Mouse (Mus musculus): ENCODE data around the gene Lpcat4. TPM values are rescaled to one million over a fixed set of nuclear protein-coding genes. Genes with fewer than 3 reads are reported as not detected.

Lpcat4 gene
- 112 TPM for polyA plus RNA-seq (2017; shearing (Covaris generic))

DNA sequence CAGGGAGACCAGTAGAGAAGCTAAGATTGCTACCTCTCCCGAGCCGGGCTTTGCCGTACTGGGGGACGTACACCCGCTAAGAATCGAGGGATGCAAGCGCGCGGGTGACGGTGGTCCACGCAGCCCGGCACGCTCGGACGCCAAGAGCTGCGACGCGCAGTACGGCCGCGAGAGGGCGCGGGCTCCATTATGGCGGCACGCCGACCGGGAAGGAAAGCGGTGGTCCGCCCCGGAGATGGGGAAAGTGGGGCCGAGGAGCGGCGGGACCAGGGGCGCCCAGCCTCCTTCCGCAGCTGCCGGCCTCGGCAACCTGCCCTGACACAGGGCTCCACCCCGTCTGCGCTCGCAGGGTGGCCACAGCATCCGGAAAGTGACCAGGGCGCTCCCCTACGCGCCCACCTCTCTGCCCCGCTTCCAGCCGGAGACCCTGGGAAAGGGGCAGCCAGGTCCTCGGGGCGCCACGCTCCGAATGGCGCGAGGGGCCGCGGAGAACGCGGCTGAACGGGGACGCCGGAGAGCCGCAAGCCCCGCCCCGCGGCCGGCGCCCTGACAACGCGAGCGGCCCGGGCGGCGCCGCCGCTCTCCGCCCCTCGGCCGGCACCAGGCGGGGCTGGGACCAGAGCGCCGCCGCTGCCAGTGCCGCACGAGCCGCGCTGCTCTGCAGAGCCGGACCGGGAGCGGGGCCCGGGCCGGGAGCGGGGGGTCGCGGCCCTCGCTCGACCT lies at the start of gene Lpcat4:
TSS of gene Lpcat4 (plus strand) at position 257 of the 723 bp plus-strand sequence.

GRCm38 (mm10) chr2:112259241-112259962 lies 20.1 kb downstream of the Lpcat4 start, which contains the start of gene Nutm1:
TSS of gene Nutm1 (minus strand) at chr2:112259291.

DNA sequence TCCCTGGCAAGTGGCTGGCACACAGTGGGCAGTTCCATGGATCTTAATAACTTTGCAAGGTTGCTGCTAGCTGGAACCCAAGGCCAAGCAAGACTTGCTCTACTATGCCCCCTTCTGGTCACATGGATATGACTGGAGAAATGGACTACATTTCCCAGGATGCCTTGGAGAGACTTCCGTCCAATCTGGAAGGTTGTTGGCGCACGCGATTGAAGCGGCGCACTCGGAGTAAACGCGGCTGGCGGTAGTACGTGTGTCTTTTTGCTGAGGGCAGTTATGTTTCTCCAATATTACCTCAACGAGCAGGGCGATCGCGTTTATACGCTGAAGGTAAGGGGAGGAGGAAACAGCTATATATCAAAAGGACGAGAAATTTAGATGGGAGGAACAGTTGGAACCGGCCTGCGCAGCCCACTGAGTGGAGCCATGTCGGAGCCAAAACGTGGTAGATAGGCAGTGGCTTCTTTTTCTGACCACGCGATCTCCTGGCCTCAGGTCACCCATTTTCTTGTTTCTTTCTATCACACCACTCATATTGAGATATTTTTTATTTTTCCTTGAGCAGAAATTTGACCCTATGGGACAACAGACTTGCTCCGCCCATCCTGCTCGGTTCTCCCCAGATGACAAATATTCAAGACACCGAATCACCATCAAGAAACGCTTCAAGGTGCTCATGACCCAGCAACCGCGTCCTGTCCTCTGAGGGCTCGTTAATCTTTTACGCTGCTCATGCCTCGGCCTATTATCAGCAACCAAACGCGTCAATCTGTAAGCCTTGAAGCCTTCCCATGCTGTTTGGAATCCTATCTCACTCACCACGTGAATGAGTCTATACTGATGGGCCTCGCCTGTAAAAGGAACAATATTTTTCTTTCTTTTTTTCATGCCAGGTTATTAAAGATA lies 22.7 kb downstream of the Lpcat4 start, which contains the start of gene Nop10:
TSS of gene Nop10 (plus strand) at position 179 of the 906 bp plus-strand sequence.

GRCm38 (mm10) chr2:112265448-112266241 lies 26.4 kb downstream of the Lpcat4 start, which contains the start of gene Slc12a6:
TSS of gene Slc12a6 (plus strand) at chr2:112265825.

GRCm38 (mm10) chr2:112266242-112266592 lies 26.9 kb downstream of the Lpcat4 start, which contains the start of gene Gm21985:
TSS of gene Gm21985 (plus strand) at chr2:112266314.

Other genes starting within 250 kb of the Lpcat4 start
- not detected for gene Olfr1309, start 249.2 kb upstream of the Lpcat4 start, polyA plus RNA-seq (2017; shearing (Covaris generic))
- not detected for gene Olfr1310, start 226.8 kb upstream of the Lpcat4 start, polyA plus RNA-seq (2017; shearing (Covaris generic))
- gene Olfr1311, start 215.1 kb upstream of the Lpcat4 start, polyA plus RNA-seq (2017; shearing (Covaris generic)), result not detected
- gene Olfr1312, start 189.2 kb upstream of the Lpcat4 start, polyA plus RNA-seq (2017; shearing (Covaris generic)), result 0.23 TPM
- gene Olfr1313, start 161.6 kb upstream of the Lpcat4 start, polyA plus RNA-seq (2017; shearing (Covaris generic)), result not detected
- not detected for gene Olfr1314, start 142.7 kb upstream of the Lpcat4 start, polyA plus RNA-seq (2017; shearing (Covaris generic))
- not detected for gene Olfr1315-ps1, start 124.0 kb upstream of the Lpcat4 start, polyA plus RNA-seq (2017; shearing (Covaris generic))
- gene Olfr1316, start 104.5 kb upstream of the Lpcat4 start, polyA plus RNA-seq (2017; shearing (Covaris generic)), result not detected
- gene Olfr1317, start 99.1 kb upstream of the Lpcat4 start, polyA plus RNA-seq (2017; shearing (Covaris generic)), result not detected
- not detected for gene Olfr1318, start 85.3 kb upstream of the Lpcat4 start, polyA plus RNA-seq (2017; shearing (Covaris generic))
- gene Nutm1, start 19.8 kb downstream of the Lpcat4 start, polyA plus RNA-seq (2017; shearing (Covaris generic)), result 0.50 TPM
- gene Nop10, start 22.5 kb downstream of the Lpcat4 start, polyA plus RNA-seq (2017; shearing (Covaris generic)), result 129 TPM
- gene Slc12a6, start 26.4 kb downstream of the Lpcat4 start, polyA plus RNA-seq (2017; shearing (Covaris generic)), result 37.6 TPM
- gene Gm21985, start 26.8 kb downstream of the Lpcat4 start, polyA plus RNA-seq (2017; shearing (Covaris generic)), result not detected
- 59.0 TPM for gene Emc4, start 128.6 kb downstream of the Lpcat4 start, polyA plus RNA-seq (2017; shearing (Covaris generic))
- 17.6 TPM for gene Katnbl1, start 139.7 kb downstream of the Lpcat4 start, polyA plus RNA-seq (2017; shearing (Covaris generic))
- 17.6 TPM for gene Emc7, start 215.5 kb downstream of the Lpcat4 start, polyA plus RNA-seq (2017; shearing (Covaris generic))
- gene Chrm5, start 241.3 kb downstream of the Lpcat4 start, polyA plus RNA-seq (2017; shearing (Covaris generic)), result not detected